Mouse (Mus musculus) ovary, adult 18-20 months (tissue): ENCODE results near the gene Slco2a1.

ENCODE experiments used
- DNase-seq: peaks from one replicate; pipeline ENCODE4 v3.0.0; 2022; ENCODE audit warnings: low spot score, mixed read lengths

Slco2a1 gene

DNA sequence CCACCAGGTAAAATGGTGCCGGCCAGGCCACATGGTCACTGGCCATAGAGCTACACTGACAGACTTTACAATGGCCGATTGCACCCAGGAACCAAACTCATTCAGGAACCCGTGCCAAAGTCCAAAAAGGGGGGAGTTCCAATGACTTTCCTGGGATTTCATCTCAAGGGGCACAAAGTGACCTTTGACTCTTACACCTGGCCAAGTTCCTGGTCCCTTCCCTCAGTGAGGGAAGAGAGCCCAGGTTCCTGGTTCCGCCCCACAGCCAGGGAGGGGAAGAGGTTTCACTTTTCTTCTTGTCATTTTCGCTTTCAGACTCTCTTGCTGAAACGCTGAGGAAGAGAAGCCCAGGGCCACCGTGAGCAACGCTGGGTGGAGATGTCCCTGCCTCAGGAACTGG lies at the start of gene Slco2a1:
Gene Slco2a1, plus strand, starts transcription at position 251 of the 400 bp plus-strand sequence.
- DNase-seq, result no peak

DNA sequence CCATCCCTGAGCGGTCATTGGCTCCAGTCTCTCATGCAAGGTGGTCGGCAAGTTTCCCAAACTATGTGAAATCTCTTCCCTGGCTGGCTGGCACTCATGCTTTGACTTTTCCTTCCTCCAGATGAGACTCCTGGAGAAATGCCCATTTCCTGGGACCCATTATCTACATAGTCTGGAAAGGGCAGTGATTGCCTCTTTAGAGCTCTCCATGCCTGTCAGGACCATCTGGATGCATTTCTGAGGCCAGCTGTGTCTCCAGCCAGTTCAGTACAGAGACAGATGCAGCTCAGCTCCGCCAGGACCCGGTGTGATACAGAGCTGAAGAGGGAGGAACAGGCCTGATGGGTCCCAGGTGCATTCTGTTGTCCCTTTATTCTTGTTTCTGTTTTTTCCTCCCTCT lies 46.3 kb upstream of the Slco2a1 start:
- DNase-seq, result no peak

DNA sequence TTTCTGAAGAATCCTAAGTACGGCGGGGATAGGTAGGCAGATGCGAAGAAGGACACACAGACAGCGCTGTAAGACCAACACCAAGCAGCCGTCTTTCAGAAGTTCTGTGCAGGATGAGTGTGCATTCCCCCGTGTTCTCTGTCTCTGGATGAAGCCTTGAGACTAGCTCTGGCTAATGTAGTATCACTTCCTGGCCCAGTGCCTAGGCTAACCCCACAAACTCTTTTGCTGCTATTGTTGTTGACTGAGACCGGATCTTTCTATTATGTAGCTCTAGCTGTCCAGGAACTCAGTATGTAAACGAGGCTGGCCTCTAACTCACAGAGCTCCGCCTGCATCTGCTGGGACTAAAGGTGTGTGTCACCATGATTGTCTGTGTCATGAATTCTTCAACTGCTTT lies 43.6 kb upstream of the Slco2a1 start:
- DNase-seq, result no peak

DNA sequence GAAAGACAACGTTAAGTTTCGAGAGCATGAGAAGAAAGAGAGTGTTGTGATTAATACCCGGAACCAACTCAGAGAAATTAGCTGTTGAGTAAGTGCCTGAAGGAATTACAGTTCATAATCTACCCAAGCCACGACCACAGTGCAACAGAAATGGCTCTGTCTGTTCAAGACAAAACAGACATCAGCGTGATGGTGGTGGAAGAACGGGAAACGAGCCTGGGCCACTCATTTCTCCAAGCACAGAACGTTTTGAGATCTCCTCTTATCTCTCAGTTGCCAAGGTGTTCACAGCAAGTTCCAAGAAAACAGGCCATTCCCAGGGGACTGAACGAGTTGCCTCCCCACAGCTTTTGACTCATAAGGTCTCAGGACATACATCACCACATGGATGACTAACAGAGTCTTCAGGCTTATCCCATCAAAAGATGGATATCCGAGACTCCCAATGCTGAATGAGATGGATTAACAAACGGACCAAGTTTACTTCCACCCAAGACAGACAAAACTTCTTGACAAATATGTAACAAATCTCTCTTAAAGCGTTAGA lies 42.0 kb upstream of the Slco2a1 start:
- DNase-seq, result no peak

DNA sequence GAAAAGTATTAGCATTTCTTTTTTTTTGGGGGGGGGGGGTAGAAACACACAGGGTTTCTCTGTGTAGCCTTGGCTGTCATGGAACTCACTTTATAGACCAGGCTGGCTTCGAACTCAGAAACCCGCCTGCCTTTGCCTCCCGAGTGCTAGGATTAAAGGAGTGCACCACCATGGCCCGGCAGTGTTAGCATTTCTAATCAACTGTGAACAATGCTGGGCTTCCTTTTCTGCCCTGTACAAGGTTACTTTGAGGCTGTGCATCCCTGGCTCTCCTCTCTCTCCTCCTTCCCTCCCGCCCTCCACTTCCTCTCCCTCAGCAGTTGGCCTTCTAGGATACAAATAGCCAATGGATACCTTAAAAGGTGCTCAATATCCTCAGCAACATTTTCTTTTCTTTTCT lies 39.8 kb upstream of the Slco2a1 start:
- no peak for DNase-seq

DNA sequence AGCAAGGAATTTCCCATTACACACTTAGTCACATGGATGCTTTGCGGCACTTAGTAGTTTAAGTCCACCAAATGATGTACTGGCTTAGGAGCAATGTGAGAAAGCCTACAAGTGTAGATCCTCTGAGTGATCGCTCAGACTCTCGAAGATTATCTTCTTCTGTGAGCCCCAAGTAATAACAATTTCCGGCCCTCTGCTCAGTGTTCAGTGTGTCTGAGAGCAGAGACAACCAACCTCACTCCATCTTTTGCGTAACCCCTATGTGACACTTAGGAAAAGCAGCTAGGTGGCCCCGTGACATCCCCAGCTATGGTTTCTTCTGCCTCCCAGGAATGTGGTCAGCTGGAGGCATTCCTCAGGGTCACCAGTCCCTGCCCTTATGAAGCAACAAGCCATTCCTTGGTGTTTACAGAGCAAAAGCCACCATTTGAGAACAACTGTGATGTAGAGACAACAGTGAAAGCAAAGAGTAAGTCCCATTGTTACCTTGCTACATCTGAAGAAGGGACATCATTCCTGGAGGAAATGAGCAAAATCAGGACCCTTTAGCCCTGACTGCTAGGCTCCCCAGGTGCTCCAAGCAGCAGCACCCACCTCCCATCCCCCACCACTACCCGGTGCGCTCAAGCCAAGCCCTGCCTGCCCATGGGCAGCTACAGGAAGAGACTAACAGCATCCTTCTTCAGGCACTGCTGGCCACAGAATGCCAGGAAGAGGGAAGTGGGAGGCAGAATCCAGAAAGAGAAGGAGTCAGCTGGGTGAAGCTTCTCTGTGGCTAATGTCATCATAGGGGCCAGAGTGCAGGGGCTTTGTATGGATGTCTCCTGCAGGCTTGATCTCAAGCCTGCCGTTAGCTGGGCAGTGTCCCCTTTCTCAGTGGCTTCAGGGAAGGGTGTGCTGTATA lies 37.2 kb upstream of the Slco2a1 start:
- no peak for DNase-seq

DNA sequence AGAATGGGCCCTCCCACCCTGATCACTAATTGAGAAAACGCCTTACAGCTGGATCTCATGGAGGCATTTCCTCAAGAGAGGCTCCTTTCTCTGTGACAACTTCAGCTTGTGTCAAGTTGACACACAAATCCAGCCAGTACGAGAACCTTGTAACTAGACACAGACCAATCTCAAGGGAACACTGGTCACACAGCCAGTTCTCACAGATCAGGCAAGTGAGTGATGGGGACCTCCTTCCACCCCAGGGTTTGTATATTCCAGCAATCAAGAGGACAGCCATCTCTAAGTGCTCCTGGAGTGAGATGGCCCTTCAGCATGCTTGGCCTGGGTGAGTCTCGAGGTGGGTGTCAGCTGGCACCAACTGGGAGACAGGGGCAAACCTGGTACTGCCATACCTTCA lies 32.6 kb upstream of the Slco2a1 start:
- no peak for DNase-seq

DNA sequence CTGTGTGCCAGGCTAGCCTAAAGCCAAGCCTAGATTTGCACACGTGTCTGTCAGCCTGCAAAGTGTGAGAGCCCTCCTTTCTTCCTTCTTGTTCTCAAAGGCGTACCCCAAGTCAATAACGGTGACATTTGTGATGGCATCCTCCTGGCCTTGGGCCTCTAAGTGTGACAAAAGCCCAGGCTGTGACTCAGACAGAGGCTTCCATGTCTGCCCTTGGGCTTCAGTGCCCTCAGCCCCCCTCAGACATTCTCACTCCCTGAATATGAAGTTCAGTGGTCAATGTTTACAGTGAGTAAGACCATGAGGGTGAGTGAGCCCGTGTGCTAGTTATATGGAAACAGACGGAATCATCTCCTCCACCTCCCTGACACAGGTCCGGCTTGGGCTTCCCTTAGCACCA lies 29.8 kb upstream of the Slco2a1 start:
- DNase-seq, result no peak

DNA sequence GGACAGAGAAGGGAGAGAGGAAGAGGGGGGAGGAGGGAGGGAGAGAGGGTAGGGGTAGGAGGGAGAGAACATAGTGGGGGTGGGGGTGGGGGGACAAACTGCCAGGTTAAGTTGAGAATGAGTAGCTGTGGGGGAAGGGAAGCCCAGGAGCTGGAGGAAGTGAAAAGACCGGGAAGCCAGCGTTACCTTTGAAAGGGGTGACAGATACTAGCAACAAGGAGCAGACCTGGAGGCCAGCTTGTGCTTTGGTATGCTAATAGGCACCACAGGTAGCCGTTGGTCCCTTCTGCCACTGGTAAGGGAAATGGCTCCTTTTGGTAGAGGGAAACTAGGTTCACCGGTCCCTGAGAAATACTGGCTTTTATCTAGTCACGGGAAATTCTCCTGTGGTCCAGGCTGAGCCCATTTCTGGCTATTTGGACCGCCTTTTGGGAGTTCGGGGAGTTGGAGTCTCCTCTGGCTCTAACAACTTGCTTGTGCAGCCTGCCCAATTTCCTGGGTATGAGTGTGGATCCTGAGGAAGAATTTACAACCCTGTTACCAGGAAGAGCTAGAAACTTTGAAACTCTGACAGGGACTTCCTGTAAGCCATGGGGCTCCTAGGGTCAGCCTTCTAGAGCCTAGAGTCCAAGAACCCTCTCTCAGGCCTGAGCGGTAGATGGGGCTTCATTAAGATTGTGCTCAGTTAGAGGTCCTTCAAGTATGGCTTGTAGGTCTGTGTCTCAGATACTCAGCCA lies 27.0 kb upstream of the Slco2a1 start:
- no peak for DNase-seq

DNA sequence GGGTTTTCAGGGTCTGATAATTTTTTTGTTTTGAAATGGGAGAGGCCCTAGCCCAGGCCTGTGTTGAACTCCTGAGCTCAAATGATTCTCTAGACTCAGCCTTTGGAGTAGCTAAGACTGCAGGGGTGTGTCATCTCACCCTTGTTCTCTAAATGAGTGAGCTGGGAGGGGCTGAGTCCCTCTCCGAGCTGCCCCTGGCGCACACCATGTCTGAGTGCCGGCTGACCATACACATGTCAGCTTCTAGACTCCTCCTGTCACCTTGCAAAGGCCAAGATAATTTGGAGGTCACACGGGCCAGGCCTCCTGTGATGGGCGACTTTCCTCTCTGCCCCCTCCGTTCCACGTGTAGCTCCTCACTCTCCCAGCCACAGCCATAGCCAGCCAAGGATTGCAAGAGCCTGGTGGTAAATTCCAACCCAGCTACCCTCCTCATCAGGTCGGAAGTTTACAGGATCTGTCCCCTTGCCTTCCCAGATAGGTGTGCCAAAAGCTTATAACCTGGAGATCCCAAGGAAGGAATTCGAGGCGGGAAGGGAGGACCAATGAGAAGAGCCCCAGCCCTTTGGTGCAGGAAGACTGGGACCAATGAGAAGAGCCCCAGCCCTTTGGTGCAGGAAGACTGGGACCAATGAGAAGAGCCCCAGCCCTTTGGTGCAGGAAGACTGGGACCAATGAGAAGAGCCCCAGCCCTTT lies 26.3 kb upstream of the Slco2a1 start:
- no peak for DNase-seq

DNA sequence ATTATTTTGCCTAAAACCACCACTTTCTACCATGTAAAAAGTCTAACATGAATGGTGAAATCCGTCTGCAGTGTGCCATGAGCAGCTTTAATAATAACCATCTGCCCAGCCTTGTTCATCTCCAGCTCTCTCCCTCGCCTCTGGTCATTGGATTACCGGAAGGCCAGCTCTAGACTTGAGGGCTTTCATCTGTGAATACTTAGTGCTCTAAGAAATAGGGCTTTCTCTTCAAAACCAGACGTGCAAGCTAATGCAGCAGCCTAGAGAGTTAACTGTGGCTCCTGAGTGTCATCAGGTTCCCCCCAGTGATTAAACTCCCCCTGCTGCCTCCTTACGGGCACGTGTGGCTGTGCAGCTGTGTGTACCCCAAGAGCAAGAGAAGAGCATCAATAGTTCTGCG lies 25.2 kb upstream of the Slco2a1 start:
- no peak for DNase-seq

DNA sequence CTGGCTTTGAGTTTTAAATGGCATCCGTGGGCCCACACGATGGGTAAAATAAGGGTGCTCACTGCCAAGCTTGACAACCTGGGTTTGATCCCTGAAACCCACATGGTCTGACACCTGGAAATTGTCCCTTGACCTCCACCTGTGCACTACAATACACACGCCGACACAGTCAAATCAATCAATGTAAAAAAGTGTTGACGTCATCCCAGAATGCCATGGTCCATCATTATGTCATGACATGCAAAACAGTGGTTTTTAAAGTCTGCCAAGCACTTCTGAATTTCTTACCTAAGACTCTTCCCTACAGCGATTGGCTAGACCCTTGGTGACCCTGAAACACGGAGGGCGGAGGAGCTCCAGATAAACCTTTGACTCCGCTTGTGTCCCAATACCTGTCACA lies 23.9 kb upstream of the Slco2a1 start:
- no peak for DNase-seq

DNA sequence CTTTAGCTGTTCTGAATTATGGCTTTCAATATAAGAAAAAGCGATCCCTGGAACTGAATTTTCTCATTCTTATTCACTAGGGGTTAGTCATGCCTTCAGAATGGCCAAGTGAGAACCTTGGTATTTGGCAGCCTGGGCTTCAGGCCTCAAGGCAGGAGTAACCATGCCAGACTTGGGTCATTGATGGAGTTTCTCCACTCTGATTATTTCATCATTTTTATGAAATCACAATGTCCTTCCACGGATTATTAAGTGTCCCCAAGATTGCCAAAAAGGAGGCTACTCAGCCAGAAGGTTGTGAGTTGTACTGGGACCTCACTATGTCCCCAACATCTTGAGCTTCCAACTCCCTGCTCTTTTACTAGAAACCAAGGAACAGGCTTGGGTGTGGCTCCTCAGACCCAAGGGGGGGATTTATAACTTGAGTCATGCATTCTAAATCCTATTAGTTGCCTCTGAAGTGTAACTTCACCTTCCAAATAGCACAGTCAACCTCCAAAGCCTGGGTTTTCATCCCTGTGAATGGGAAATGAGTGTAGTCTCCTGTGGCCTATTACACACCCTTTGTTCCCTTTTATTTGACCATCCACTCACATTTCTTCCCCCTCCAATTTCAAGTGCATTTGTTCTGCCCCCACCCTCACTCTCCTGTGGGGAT lies 16.0 kb upstream of the Slco2a1 start:
- no peak for DNase-seq

DNA sequence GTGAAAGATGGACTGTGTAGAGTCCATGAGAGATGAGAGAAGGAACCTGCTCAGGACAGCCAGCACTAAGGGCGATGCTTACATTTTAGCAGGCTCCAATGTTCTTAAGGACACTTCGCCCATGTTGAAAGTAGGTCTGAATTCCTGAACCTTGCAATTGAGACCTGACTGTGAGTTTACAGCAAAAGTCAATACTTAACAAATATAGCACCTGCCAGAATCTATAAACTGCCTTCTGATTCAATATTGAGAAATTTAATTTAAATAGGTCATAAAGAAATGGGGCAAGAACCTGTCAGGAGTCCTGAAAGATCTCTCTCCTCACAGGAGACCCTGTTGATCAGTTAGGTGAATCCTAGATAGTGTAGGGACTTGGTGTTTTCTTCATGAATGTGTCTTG lies 12.6 kb upstream of the Slco2a1 start:
- no peak for DNase-seq

DNA sequence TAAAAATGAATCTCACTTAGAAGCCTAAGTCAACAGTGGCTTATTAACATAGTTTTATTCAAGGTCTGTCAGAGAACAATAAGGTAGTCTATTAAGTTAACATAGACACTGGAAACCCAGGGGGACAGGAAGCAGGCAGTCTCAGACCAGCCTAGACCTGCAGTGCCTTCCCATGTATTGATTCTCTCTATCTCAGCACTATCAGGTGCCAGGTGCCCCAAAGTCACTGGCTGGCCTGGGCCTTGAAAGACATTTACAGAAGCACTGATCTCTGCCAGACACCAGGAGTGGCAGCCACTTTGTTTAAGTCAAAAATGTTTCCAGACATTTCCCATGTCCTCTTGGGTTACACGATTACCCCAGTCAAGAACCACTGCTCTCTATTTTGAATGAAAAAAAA lies 11.4 kb upstream of the Slco2a1 start:
- DNase-seq, result no peak

DNA sequence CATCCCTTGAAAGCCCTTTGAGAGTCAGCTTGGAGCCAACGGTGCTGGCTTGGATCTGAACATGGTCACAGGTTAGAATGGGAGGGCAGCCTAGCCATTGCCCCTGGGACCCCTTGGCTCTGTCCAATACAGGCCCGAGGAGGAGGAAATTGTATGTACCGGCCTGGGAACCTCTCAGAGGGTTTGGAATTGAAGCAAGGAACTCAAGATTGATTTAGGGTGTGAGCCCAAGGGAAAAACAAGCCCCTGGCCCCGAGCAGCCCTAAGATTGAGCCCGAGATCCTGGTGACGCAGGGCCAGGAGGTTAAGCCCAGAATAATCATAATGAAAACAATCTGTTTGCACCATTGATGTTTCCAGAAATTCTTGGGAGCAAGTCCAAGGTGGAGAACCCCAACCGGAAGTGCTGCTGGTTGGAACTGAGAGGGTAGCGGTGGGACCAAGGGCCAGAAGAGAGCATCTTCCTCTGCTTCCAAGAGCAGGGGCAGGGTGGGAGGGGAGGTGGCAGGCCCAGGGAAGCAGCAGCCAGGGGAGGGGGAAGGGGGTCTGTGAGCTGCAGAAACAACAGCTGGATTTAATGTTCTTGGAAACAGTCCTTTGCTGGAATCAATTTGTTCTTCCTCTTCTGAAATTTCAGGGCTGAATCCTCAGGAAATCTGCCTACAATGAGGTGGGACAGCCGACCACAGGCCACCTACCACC lies 10.6 kb upstream of the Slco2a1 start:
- DNase-seq, result no peak

DNA sequence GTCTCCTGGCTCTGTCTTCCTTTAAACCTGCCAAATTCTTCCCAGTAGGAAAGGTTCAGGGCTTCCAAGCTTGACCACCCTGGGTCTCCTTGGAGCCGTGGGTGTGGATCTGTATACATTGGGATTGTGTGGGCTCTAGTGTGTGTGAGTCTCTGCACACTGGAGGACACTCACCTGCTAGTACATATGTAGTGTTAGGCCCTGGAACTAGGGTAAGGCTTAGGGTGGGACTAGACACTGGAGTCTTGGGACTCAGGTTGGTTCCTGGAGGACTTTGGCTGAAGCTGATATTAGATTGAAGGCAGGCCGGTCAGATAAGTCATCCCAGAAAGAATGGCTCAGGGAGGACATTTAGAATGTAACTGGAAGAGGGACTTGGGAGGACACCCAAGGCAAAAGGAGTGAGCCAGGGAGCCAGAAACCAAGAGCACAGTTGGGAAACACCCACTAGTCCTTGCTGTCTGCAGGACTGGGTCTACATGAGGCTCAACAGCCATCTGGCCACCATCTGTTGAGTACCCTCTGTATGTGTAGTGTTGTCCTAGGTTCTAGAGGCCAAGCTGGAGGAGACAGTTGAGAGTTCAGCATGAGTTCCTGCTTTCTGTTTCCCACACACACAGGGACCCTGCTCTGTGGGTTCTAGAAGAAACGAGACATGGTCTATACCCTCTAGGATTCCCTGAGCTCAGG lies 9.4 kb upstream of the Slco2a1 start:
- DNase-seq, result no peak

DNA sequence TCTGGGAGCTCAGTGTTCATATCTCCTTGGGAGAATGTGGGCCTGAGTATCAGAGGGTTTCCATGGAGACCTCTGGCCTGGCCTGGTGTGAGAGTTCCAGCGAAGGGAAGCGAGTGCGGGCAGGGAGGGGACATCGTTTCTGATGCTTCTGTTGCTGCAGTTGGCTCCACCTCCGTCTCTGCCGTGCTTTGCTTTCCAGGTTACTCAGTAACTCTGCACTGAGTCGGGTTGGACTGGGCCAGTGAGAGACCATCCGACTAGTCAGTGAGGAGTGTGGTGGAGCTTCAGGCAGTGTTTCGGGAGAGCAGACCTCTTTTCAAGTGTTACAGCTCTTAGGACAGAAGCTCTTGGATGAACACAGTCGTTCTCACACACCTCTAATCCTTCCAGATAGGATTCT lies 8.6 kb upstream of the Slco2a1 start:
- no peak for DNase-seq

DNA sequence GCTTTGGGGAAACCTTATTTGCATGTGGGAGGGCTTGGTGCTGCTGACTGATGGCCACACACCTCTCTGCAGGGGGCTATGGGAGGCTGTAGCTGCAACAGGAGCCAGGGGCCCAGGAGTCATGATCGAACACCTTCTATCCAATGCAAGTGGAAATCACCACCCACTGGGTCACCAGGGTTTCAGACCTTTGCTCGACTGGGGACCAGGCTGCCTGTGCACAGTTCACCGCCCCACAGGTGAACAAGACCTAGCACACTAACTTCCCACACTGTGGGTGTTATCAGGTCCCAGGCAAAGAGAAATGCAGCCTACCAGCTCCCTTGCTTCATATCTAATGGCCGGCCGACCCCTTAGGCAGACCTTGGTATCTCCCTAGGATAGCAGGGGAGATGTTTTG lies 8.1 kb upstream of the Slco2a1 start:
- no peak for DNase-seq

DNA sequence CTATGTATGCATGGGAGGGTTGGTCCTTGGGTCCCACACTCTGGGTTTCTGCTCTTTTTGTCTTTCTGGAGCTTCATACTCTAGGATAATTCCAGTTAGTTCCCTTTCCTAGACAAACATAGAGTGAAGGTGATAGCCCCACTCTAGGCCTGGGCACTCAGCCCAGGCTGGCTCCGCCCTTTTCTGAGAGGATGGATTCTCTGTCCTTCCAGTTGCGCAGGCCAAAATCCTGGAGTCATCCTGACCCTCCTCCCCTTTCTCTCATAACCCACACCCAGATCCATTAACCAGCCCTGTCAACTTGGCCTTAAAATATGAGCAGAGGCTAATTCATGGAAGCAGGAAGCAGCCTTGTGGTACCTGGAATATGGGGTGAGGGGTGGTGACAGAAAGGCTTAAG lies 6.7 kb upstream of the Slco2a1 start:
- DNase-seq, result no peak

DNA sequence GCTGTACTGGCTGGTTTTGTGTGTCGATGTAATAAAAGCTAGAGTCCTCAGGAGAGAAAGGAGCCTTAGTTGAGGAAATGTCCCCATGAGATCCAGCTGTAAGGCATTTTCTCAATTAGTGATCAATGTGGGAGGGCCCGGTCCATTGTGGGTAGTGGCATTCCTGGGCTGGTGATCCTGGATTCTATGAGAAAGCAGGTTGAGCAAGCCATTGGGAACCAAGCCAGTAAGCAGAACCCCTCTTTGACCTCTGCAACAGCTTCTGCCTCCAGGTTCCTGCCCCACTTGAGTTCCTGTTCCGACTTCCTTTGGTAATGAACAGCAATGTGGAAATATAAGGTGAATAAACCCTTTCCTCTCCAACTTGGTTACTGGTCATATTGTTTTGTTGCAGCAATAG lies 6.1 kb upstream of the Slco2a1 start:
- DNase-seq, result no peak
